Mouse (Mus musculus) megakaryocyte, embryonic 14.5 days (primary cell): ENCODE data around the gene Cfap97.

Experiments used
- FLI1 ChIP-seq: IDR thresholded peaks from 2 replicates; pipeline ENCODE4 v1.6.1; 2012; ENCODE audit warnings: low read length, inconsistent platforms, mixed read lengths
- GATA1 ChIP-seq: IDR thresholded peaks from 3 replicates; pipeline ENCODE4 v1.6.1; 2012; ENCODE audit warnings: mixed read lengths, low read length, inconsistent platforms, borderline replicate concordance

- TF ChIP-seq GATA1 (no peak), FLI1 (no peak)
Measured at GRCm38 (mm10) chr8:46141688-46142087, 9.9 kb upstream of the Cfap97 start.
